Mouse (Mus musculus) cerebellum, postnatal 14 days (tissue): ENCODE data around the gene Gm28710.
A peak's percentile ranks its signal among the peaks of the same experiment; 100 is the strongest.

Experiments
- DNase-seq, 2 experiments: peaks; one replicate each; pipeline ENCODE4 v3.0.0; 2021; ENCODE audit warnings: mixed read lengths in 2 of 2

Gm28710 gene

DNA sequence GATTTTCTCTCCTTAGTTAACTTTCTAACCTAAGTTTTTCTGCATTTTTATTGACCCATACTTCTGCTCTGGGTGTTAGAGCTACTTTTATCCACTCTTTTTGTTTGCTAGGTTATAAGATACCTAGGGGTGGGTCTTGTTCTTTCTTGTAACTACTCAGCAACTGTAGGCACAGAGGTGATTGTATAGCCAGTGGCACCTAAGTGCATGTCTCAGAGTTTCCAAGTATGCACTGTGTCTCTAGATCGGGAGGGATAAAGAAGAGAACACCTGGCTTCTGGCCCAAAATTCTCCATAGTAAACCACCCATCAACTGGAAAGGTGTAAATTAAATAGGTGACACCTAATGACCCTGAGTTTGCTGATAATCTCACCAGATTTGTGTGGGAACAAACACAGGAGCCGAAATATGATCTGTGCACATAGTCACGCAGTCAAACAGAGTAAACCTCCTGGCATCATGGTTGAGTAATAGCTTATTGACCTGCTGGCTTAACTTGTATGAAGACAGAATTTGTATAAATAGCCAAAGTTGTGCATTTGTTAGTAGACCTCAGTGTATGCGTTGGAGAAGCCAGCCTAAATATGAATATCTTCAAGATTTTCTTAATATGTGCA, at the start of gene Gm28710:
Gene Gm28710, plus strand, starts transcription at position 568 of the 618 bp plus-strand sequence.
- no peak for DNase-seq

DNA sequence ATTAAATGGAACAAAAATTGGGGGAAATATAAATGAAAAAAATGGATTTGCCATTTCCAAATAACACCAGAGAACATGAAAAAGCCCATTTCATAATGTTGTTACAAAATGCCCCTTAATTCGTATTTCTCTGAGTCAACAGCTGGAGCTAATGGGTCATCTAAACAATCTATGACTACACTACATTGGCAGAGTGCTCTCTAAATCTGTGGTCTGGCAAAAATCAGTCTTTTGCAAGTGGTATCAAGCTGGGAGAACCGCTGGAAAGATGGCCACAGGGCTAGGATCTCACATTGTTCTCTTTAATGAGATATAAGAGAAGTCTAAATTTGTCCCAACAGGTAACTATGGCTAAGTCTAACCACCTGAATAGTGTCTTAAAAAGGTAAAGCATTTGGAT, 14.4 kb upstream of the Gm28710 start:
- no peak for DNase-seq

DNA sequence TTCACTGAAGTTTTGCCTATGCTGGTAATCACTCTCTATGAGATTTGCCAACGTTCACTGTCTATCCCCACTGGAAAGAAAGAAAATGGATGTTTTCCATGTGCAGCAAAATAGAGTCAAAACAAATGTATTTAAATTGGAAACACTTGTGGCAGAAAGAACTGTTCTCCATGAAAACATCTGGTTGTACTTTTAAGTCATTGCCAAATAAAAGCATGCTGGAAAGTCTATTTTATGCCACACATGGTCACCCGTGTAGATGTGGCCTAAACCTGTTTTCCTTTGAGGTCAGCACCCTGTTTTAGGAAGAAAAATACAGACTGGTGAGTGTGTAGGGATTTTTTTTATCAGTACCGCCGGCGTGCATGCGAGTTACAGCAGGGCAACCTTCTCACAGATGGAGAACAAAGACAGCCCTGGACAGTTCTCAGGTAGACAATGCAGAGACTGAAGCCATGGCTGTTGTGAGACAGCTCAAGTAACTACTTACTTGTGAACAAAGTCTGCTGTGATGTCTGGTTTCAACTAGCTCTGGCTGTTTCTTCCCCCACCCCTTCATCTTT, 12.9 kb upstream of the Gm28710 start:
- no peak for DNase-seq

DNA sequence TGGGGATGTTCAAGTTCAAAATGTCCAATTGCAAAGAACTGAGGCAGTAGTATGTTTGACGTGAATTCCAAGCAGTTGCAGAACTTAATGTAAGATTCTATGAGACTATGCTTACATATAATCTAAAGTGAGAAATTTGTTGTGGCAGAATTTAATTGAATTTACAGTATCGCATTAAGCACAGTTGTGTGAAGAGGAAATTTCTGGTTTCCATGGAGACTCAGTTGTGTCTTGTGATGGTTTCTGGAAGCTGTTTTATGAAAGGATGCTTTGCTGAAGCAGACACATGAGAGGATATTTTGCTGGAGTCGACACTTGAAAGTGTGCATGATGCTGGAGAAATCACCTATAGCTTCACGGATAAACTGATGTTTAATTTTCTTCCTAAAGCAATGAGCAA, 6.0 kb upstream of the Gm28710 start:
- no peak for DNase-seq

DNA sequence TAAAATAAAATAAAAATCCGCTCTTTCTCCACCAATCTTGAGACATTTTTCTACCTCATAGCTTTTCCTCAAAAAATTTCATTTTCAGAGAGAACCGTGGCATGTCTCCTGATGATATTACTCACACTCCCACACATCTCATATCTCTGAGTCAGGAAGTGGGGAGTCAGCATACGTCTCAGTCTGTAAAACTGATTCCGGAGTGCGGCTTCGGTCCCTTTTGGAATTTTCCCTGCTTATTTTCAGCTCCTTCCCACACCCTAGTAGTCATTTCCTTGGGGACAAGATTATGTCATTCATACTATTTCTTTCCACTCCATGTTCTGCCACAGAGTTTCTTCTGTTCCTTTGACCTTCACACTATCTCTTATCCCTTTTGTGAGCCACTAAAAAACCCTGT, 3.4 kb downstream of the Gm28710 start:
- no peak for DNase-seq

DNA sequence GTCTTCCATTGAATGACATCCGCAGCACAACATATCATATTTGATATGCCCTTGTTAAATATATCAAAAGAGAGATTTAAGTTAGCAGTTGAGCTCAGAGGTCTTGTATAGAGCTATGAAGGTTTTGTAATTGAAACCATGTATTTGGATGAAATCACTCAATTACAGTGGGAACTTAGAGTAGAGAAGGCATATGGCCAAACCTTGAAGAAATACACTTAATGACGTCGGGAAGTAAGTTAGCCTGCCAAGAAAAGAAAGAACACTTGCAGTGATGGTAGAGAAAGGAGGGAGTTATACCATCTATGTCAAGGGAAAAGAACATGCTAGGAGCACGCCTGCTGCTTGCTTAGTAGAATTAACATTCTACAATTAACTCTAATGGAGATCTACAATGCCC, 11.1 kb downstream of the Gm28710 start:
- no peak for DNase-seq

DNA sequence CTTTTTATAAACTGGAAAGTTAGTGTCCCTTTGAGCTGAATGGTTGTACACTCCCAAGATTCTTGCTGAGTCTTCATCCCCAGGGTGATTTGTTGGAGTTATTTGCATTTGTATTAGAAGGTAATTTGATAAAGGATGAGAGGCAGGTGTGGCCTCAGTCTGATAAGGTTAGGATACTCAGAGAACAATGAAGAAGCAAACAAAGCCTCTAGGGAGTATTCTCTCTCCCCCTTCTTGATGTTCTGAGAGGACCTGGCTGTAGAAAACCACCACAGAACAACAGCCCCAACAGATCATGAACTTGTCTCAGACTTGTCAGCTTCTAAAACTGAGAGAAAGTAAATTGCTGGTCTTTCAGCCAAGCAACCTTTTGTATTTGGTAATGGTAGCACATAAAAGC, 47.4 kb downstream of the Gm28710 start:
- no peak for DNase-seq

DNA sequence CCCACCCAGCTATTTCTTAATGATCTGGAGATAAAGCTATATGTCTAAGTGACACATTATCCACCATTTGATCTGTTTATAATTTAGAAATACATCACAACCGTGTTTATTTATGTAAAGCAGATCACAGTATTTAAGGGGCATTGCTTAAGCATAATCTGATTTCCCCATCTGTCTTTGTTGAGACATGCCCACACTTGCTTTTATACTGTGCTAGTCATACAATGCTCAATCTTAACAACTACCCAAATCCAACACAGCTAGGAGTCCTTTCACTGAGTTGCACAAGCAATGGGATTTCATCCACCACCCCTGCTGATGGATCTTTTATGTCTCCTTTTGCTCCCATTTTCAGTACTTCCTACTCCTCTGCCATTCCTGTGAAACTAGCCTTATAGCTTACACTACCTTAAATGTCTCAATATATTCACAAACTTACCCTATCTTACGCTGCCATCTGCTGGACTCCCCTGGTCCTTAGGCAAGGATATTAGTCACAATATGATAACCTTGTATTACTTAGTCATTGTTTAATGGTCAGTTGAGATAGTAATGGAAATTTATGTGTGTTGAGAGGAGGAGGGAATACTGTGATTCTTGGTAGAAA, 77.8 kb downstream of the Gm28710 start:
- DNase-seq = peak; percentile 75 to 76

DNA sequence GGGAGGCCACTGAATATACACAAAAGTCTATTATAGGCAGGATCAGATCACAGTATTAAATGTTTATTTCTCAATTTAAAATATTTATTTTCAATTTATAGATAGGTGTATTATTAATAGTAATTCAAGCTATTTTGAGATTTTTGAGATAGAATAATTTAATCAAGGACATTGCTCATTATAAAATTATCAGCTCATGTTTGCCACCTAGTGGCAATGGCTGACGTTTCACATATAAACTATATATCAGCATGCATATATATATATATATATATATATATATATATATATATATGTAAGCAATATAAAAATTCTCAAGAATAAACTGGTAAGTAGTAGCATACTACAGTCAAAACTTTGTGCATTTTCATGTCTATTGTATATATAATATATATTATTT, 102.6 kb downstream of the Gm28710 start:
- DNase-seq = peak; percentile 10 to 20

DNA sequence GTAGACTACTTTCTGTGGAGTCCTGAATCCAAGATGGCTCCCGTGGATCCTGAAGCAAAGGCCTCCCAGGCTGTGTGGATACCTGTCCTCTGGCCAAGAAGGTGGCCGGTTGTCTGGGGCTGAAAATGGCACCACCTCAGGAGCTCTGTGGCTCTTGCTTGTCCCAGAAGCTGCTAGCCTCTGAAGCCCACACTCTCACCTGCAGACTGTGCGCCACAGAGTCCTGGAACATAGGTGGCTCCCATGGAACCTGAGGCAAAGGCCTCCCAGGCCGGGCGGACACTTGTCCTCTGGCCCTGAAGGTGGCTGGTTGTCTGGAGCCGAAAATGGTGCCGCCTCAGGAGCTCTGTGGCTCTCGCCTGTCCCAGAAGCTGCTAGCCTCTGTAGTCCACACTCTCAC, 128.2 kb downstream of the Gm28710 start:
- DNase-seq = no peak

DNA sequence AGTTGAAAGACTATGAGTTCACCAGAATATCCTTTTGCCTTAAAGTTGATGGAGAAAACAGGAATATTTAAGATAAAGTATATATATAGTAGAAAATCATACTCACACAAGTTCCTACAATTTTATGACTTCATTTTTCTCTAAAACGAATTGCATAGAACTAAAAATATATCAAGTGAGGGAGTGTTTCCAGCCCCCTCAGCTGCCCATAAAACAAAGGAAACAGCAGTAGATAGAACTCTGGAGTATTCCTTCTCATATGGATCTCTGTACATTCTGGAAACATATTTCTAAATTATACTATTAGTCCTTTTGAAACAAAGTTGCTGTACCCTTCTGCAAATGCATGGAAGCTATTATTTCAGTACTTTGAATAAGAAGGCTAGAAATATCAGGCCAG, 130.9 kb downstream of the Gm28710 start:
- DNase-seq = no peak
